Mouse (Mus musculus) Patski (cell line): Measurements from ENCODE around the gene Mmaa. TPM values are rescaled to one million over a fixed set of nuclear protein-coding genes. Genes with fewer than 3 reads are reported as not detected.

Experiments used
- ATAC-seq: fragments of 100-300 bp; one replicate; pipeline ENCODE4 v1.8.0; 2021
- CTCF ChIA-PET: fragments of 350-600 bp; sonication (Branson Sonifier 250); formaldehyde crosslinking; loops from one replicate; lab custom pipeline; 2022; ENCODE audit warnings: inconsistent platforms; lab: Charles Lee
- POLR2A ChIA-PET: fragments of 350-600 bp; sonication (Branson Sonifier 250); formaldehyde crosslinking; loops from one replicate; lab custom pipeline; 2022; ENCODE audit warnings: antibody characterized with exemption, inconsistent platforms; lab: Charles Lee
- DNase-seq: peaks from one replicate; pipeline ENCODE4 v3.0.0-alpha.2; 2011; ENCODE audit warnings: low read depth, low spot score
- H3K27me3 ChIP-seq: fragments of 371-371 bp; one replicate; pipeline ENCODE4 v1.5.1; 2021
- CTCF ChIP-seq: fragments of 100-300 bp; IDR thresholded peaks from one replicate; pipeline ENCODE4 v1.5.1; 2021
- in situ Hi-C: fragments of 300-500 bp; cut with MboI; formaldehyde crosslinking; loops from 3 replicates; pipeline ENCODE4 v1.11.1; 2018; ENCODE audit warnings: low pct_unique_long_range_greater_than_20kb, mixed read lengths
- polyA plus RNA-seq: library from polyadenylated mRNA; unstranded; gene quantifications from one replicate; pipeline ENCODE4 v1.2.3, GENCODE M21; 2021

Mmaa gene
- polyA plus RNA-seq, 1 experiment from 2014 or later, result 12.5 TPM

- in situ Hi-C loops, result no loop called here
- H3K27me3 ChIP-seq, result no peaks in the 10 kb centered on the region
- DNase-seq (no peak), ATAC-seq (no peak)
- no peak for TF ChIP-seq CTCF
- POLR2A ChIA-PET, result interaction anchor here (0.6 kb wide), 1 partner anchor 130 kb away, joined by 3 read pairs; no protein-coding TSS in a partner anchor
- CTCF ChIA-PET, result interaction anchor here (1.6 kb wide), 1 partner anchor 13 kb away, joined by 4 read pairs; no protein-coding TSS in a partner anchor
Observed at GRCm38 (mm10) chr8:79227194-79227593, 67.5 kb downstream of the Mmaa start.

- TF ChIP-seq CTCF, result no peak
- ATAC-seq (no peak), DNase-seq (no peak)
- H3K27me3 ChIP-seq, result no peaks in the 10 kb centered on the region
- ChIA-PET CTCF (interaction anchor here (1.6 kb wide), 1 partner anchor 14 kb away, joined by 4 read pairs; no protein-coding TSS in a partner anchor), POLR2A (no interaction called here)
- in situ Hi-C loops, result no loop called here
Observed at GRCm38 (mm10) chr8:79226046-79226445, 68.7 kb downstream of the Mmaa start.

- H3K27me3 ChIP-seq, result no peaks in the 10 kb centered on the region
- in situ Hi-C loops, result no loop called here
- no peak for ATAC-seq
Observed at GRCm38 (mm10) chr8:79225586-79225985, 69.2 kb downstream of the Mmaa start.

GRCm38 (mm10) chr8:79224363-79224762 is 70.4 kb downstream of the Mmaa start:
- POLR2A ChIA-PET, result no interaction called here
- no peak for ATAC-seq
- no peaks in the 10 kb centered on the region for H3K27me3 ChIP-seq
- CTCF ChIA-PET, result interaction anchor here (0.7 kb wide), 1 partner anchor 11 kb away, joined by 3 read pairs; no protein-coding TSS in a partner anchor
- TF ChIP-seq CTCF, result no peak
- in situ Hi-C loops, result no loop called here
- no peak for DNase-seq

More at GRCm38 (mm10) chr8:79225586-79225985, 69.2 kb downstream of the Mmaa start:
- no peak for DNase-seq
- CTCF ChIA-PET, result interaction anchor here (1.6 kb wide), 1 partner anchor 15 kb away, joined by 4 read pairs; no protein-coding TSS in a partner anchor
- POLR2A ChIA-PET, result no interaction called here
- no peak for TF ChIP-seq CTCF

- no peak for TF ChIP-seq CTCF
- H3K27me3 ChIP-seq, result no peaks in the 10 kb centered on the region
- DNase-seq (no peak), ATAC-seq (no peak)
- in situ Hi-C loops, result no loop called here
- CTCF ChIA-PET, result no interaction called here
- POLR2A ChIA-PET, result interaction anchor here (0.6 kb wide), 1 partner anchor 15 kb away, joined by 4 read pairs; no protein-coding TSS in a partner anchor
Observed at GRCm38 (mm10) chr8:79222752-79223141, 72.0 kb downstream of the Mmaa start.

- ChIA-PET CTCF (interaction anchor here (0.9 kb wide), 1 partner anchor 9 kb away, joined by 5 read pairs; no protein-coding TSS in a partner anchor), POLR2A (interaction anchor here (0.6 to 1.2 kb wide), 2 partner anchors 9 to 14 kb away, joined by 3 to 4 read pairs; no protein-coding TSS in a partner anchor)
- in situ Hi-C loops, result no loop called here
- no peak for TF ChIP-seq CTCF
- DNase-seq (no peak), ATAC-seq (peak; percentile 54)
- no peaks in the 10 kb centered on the region for H3K27me3 ChIP-seq
Observed at GRCm38 (mm10) chr8:79222106-79222751, 72.5 kb downstream of the Mmaa start.

Other genes with a start within 250 kb of the Mmaa start
- gene 1700011L22Rik, start 46.4 kb downstream of the Mmaa start, polyA plus RNA-seq, result 0.06 TPM
- 31.5 TPM for gene Smad1, start 104.6 kb upstream of the Mmaa start, polyA plus RNA-seq